Mouse (Mus musculus): ENCODE measurements at regions not wholly inside any gene's neighbourhood (a gene's known extent, or its start where the extent isn't known, plus 50 kb on each side); places are given as distances from the start of the nearest gene placed in this dataset.
"Not testable (repeated sequence)": the region's sequence is repeated elsewhere in the genome, so short reads cannot be mapped to it uniquely, and the experiment has no call there.

DNA sequence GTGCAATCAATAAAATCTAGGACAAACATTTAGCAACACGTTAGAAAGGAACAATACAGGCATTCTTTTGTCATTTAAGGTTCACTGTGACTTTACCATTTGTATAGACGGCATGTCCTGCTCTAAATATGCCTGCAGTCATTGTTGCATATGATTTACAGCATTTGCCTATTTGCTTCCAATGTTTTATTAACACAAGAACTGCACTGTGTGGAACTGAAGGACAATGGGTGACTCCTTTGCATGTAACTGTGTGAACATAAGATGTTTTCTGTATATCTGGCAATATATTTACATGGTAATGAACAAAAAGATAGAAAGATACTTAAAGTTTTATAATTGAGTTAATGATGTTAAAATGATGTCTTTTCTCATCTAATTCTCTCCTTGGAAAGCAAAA is 57.1 kb downstream of the Pou4f1 start:
- DNase-seq, result no peak

DNA sequence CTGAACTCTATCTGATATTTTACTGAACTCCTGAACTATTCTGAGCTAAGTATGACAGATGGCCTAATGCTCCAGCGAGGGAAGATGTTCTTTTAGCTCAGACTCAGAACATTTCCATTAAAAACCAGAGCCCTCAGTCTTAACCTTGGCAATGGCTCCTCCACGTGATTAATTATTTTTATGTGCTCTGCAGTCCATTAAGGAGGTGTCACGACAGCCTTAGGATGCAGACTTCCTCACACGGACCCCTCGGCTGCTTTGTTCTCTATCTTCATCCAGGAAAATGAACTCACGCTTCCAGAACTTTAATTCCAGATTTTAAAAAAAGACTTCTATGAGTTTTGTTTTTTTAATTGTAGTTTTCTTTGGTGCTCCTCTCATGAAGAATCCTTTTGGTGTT is 57.5 kb downstream of the Pou4f1 start:
- no peak for DNase-seq

DNA sequence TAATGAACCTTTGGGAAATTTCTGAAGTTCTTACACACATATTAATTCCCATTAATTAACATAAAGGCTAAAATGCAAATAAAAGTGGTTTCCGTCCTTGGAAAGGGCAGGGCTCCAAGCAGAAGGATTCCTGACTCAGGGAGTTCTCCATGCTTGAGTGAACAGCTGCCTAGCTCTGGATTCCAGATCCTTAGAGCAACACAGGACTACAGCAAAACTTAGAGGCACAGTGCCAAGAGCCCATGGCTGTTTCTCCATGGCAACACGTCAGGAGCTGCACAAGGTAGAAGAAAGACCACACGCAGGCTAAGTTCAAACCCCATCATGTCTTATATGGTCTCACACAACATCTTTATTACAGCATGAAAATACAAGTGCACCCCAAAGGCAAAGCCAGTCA is 61.7 kb downstream of the Pou4f1 start:
- DNase-seq, result no peak

DNA sequence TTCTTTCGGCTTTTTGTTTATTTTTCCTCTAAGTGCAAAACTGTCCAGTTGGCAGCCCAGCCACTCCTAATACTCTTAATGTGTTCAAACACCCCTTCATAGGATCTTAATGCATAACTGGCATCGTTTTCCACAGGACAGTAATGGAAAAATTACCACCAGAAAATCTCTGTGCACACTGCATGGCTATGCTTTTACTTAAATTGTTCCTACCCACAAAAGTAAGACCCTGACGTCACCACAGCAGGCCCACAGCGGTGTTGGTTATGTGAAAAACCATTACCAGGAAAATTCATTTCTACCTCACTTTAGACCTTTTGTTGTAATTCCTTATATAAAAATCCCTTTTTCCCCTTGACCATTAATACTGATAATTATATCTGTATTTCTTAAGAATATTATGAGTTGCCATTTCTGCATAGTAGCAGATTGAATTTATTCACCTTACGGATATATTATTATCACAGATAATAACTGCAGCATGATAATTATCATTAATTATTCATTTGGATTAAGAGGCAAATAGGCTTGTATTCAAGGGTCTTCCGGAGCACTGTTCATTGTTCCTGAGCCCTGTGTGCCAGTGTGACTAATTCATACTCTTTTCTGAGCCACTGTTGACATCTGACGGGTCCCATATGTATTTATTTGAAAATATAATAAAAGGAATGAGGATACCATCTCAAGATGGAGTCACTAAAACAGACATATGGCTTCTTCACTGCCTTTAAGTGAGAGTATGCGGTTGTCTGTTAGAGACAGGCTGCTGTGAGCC is 78.3 kb downstream of the Pou4f1 start:
- no peak for DNase-seq

DNA sequence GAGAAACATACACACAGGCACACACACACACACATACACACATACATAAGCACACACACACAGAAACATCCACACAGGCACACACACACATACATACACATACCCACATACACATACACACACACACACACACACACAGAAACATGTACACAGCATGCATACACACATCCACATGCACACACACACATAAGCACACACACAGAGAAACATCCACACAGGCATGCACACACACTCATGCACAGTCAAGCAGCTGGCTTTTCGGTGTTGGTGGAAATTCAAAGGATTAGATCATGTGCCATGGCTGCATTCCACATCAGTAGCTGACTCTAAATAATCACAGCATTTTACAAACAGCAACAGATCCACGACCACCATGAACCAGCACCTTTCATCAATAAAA is 78.9 kb downstream of the Pou4f1 start:
- no peak for DNase-seq

DNA sequence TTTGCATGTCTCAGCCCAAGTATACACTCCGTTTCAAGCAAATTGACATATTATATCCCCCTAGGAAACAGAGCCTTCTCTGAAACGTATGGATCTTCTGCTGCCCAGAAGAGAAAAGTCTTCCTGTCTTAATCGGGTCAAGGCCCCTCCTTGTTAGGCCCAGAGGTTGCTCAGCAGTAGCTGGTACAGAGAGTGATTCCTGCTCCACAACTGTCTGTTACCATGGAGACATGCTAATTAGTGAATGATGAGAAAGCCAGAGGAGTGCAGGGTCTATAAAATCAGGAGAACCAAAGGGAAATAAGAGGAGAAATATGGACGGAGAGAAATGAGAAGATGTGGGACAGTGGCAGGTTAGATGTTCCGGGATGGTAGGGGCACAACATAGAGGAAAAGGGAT is 86.8 kb downstream of the Pou4f1 start:
- no peak for DNase-seq

DNA sequence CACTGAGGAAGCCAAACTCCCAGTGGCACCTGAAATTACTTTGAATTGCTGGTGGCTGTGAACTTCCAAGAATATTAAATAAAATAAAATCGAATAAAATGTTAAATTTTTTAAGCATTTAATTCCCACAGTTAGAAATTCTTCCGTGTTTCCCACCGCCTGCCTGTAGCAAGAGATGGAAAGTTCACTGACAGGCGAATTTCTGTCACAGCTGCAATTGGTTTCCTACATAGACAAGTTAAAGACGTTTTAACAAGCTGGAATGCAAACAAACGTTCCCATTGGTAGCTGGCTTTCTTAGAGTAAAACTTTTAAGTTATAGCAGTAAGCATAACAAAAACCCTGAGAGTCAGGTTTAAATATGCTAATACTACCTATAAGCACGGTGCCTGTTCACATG is 95.0 kb downstream of the Pou4f1 start:
- no peak for DNase-seq

DNA sequence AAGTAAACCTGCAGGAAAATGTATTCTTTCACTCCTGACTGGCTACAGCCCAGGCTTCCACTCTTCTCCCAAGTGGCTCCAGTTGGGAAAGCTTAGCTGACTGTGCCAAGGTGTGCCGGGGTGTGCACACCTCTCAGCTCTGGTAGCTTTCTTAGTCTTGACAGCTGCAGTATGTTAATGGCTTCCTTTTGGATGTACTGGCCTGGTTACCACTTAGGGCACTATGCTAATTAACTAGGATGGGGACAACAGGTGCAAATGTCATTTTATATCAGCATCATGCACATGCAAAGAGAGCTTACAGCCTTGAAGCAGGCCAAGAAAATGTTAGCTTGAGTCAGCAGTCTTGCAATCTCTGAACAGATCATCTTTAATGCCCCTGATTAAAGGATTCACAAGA is 111.2 kb downstream of the Pou4f1 start:
- DNase-seq, result no peak

DNA sequence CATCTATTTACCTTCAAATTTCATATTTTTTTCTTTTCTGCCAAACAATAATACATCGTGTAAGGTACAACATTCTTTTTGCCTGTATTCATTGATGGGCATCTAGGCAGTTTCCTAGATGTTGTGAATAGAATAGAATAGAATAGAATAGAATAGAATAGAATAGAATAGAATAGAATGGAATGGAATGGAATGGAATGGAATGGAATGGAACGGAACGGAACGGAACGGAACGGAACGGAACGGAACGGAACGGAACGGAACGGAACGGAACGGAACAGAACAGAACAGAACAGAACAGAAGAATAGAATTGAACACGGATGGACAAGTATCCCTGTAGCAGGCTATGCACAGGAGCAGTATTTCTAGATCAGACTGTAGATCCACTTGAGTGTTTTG is 131.0 kb downstream of the Pou4f1 start:
- DNase-seq, result not testable (repeated sequence)

DNA sequence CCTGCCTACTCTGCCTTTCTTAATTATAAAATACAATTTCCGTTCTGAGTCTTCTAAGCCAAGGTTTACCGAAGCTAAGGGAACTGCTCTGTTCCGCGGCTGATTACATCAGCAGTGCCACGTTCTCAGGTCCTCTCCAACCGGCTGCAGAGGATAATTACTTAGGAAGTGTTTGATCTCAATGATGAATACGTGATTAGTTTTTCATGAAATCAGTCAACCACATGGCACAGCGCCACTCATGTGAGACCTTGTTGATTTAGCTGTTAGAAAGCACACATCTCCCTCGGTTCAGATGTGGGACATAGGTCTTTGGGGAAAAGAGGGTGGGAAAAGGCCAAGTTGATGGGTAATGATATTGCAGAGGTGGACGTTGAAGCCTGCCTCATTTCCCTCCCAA is 141.7 kb downstream of the Pou4f1 start:
- no peak for DNase-seq

DNA sequence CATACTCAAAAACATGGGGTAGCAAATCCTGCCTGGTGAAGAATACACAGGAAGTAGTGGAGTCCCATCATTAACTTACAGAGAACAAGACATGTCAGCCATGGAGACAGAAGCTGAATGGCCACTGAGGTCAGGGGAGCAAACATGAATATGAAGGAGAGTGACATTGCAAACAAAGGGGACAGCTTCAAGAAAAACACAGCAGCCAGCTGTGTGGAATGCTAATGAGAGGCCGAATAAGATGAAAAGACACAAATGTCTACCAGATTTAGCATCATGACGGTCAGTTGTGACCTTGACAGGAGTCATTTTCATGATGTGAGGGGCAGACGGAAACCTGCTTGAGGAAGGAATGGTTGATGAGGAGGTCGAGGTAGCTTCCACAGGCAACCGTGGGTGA is 167.7 kb downstream of the Pou4f1 start:
- DNase-seq, result no peak

DNA sequence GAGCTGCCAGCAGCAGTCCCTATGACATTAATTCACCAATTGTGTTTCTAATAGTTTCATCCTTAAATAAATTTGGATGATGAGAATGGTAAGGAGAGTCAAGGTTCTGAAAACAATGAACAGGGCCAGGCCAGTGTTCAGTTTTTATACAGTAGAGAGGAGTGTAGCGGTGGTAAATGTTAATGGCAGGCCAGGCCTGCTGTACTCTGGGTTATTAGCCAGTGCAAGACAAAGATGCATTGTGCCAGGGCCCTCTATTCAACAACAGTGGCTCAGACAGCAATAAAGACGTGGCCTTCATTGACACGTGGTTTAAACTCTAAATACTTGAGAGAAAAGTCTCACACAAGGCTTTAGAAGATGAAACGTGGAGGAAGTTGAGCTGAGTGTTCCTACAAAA is 169.5 kb downstream of the Pou4f1 start:
- DNase-seq, result no peak

DNA sequence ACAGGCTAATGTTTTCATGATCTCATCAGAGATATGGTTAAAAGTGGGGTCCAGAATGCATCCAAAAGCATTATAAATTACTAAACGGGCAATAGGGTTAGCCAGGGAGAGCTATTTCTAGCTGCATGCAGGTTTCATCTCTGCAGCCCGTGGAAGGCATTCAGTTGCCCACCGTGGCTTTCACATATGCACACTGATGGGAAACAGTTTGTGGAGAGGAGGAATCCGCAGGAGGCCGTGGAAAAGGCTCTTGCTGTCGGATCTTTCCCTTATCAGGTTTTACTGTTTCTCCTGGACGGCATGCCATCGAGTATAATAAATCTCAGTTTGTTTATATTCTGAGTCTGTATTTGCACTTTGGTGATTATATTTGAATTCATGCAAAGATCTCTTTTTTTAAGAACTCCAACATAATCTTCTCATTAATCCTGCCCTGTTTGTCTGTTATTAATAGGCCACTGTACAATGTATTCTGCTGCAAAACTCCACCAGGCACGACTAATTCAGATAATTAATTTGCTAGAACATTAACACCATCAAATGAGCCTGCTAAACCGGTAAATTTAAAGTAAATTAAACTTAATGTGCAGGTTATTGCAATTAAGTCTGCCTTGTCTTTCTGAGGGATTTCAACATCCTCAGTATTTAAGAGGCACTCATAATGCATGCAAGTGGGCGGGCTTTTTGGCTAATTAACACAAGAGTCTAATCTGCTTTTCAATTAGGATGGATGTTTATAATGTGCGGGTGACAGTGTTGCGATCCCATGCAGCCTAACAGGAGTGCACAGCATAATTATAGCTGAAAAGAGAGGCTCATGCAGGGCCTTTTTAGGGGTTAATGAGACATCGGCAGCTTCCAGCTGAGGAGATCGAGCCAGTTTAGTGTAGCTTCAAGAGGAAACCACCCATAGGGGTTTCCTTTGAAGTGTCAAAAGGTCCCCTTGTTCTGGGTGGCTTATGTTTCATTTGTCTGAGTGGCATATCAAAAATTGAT is 170.2 kb downstream of the Pou4f1 start:
- DNase-seq, result no peak

DNA sequence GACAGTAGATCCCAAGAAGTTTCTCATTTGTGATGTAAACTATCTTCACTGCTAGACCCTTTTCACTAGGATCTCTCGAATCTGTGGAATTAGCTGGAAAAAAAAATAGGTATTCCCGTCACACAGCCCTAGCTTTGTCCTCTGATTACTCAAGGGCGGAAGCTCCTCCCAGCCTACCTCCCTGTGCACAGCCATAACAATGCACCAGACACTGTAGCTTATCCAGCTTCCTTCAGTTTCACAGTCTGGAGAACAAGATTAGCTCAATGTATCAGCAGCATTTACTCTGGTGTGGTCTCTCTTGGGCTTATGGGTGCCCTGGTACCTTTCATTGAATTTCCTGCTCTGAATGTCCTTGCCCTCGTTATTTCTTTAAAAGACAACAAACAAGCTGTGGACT is 174.0 kb downstream of the Pou4f1 start:
- DNase-seq, result no peak

DNA sequence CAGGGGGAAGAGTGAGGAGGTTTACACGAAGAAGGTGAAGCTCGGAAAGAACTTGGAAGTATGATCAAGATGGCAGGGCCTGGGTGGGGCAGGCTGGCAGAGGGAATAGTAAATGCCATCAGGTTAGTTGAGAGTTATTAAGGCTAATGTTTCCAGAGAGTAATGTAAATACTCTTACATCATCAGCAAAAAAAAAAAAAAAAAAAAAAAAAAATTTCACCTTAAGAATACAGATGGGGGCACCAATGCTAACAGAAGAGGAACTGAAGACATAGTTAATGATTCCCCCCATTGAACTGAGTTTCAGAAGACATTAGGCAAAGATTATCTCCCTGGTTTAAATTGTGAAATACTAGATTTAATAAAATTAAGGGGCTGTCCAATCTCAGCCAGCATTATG is 174.7 kb downstream of the Pou4f1 start:
- no peak for DNase-seq

DNA sequence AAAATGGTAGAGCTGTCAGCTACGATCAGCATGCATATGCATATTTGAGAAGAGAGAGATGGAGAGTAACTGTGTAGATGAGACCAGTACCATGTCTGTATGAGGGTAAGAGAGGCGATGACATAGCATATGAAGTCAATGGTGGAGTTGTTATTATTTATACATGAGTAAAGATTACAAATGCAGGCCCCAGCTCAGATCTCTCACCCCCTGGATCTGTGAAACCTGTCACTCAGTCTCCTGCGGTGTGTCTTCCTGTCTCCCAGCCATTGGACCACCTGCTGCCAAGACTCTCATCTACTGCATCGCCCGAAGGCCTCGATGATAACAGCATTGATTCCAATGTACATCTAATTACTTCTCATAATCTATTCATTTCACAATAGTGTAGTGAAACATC is 187.4 kb downstream of the Pou4f1 start:
- no peak for DNase-seq

DNA sequence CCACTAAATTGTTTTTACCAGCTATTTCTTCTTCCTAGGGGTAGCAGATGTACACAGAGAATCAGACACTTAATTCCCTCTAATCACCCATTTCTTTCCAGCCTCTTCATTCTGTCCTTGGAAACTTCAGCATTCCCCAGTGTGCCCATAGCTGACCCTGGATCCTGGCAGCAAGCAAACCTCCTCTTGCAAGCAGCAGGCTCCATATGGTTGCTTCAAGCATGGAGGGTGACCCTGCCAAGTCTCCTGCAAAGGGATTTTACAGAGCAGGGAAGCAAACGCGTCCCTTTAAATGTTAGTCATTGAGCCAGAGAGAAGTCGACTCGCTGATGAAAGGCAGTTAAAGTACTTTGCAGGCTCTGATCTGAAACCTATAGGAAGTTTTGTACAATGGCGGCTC is 187.9 kb downstream of the Pou4f1 start:
- DNase-seq, result peak; percentile 16

DNA sequence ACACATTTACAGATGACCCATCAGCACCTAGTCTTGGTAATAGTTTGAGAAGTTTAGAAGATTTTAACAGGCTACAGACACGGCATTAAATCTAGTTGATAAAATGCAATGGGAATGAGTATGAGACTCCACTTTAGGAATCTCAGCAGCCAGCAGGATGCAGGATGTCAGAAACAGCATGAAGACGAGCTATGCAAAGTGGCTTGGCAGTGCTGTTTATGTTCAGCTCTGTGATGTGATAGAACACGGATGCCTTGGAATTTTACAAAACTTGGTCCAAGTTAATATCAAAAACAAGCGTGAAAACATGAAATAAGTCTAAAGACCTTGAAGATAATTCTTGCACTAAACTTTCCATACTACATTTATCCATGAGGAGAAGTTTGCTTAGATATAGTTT is 193.0 kb downstream of the Pou4f1 start:
- DNase-seq, result no peak

DNA sequence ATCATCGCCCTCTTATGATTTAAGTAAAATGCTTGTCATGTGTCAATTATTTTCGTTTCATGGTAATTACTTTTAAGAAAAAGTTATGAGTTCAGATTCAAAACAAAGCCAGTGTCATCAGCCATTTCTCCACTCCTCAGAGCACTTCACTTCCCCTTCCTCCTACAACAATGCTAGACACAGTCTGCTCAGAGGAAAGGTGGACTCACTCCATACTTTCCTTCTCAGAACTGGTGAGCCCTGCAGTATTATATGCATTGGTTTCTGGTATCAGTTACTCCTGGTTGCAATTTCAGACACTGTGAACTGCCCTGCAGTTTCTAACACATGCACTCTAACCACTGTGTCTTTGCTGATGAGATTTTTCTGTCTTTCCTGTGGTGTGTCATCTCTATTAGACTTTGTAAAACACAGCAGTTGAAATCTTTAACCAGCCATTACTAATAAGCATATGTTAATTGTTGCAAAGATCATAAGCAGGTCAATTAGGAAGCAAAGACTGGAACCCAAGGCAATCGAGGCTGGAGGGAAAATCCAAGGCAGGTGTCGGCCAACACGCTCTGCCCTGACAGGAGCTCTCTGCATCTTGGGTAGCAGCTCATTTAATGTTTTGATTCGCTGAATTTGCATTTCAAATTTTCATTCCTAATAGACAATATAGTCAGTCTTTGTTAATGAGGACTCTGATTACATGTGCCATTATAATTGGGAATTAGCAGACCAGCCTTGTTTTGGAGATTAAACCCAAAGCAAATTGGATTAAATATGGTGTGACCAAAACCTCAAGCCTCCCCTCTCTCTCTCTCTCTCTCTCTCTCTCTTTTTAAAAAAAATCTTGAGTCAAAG is 202.7 kb downstream of the Pou4f1 start:
- DNase-seq, result no peak

DNA sequence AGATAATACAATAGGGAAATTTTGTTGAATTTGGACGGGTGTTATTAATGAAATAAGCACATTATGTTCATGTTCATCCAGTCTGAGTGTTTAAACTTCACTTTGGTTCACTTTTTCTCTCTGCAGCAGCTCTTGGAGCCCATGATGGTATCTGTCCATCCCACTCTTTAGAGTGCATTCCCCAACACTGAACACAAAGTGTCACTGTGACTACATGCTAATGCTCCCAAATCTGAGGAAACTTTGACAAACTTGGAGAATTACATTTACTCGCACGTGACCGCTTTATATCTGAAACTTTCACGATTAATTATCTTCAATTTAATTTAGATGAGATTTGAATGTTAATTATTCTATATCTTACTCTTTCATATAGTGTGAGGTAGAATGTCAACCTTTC is 250.8 kb downstream of the Pou4f1 start:
- no peak for DNase-seq

DNA sequence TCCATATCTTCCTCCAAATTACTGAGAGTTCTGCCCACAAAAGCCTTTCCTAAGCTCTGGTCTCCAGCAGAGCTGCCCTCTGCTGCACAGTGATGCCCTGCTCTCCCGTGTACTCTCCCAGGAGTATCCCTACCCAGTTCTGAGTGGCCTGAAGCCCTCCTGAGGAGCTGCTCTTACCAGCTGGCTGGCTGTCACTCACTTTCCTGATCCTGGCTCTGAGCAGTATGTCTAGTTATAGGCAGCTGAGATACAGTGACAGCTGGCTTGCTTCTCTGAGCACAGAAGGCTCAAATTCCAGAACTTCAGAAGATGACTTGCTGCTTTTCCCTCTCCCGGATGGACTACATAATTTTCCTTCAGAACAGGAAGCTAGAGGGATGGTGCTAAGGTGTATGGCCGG is 257.1 kb downstream of the Pou4f1 start:
- peak; percentile 10 for DNase-seq

DNA sequence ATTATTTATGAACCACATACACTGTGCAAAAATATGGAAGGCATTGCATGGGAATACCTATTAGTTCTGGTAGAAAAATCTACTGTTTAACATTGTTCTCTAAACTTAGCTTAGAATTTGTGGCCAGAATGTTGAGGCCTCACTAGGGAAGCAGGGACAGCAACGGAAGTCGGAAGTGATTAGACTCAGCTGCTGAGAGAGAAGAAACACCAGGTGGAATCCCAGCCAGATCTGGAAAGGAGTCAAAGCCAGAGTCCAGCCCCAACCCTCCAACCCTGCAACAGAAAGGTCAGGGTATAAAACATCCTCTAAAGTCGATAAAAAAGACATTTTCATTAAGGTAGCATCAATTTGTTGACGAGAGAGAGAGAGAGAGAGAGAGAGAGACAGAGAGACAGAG is 258.9 kb downstream of the Pou4f1 start:
- peak; percentile 28 for DNase-seq
